Mouse (Mus musculus): ENCODE results near the gene Fcho1. TPM values are rescaled to one million over a fixed set of nuclear protein-coding genes. Genes with fewer than 3 reads are reported as not detected.
A peak's percentile ranks its signal among the peaks of the same experiment; 100 is the strongest.

Gene Fcho1
- polyA plus RNA-seq, 1 experiment from 2014 or later, result 93.0 TPM

DNA sequence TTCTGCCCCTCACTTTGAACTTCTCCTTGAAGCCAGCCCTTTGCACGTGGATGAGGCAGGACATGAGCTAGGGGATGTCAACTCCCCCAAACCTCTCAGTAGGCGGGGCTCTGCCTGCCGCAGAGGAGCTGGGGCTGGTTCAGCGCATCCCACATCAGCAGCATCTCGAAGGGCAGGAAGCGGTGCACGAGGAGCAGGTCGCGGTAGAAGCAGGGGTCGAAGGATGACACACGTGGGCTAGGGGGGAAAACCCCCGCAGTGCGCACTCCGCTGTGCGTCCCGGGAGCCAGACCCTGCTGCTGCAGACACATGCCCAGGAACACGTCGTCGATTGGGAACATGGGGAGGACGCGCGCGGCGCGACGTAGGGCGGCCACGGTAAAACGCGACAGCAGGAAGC lies 33.0 kb downstream of the Fcho1 start:
- Histone ChIP-seq H3K4me2 (peak overlapping the region; percentile 31), H3K9ac (no peak overlapping the region), H3K27ac (replicated peaks) (no peak overlapping the region), H3K36me3 (no peaks in the 10 kb centered on the region), H3K4me3 (no peak overlapping the region), H3K4me1 (replicated peaks) (peaks cover 18% of the 10 kb centered on the region), H3K9me3 (no peaks in the 10 kb centered on the region), H3K27me3 (peaks cover 92% of the 10 kb centered on the region)
- ATAC-seq (ENCODE audit: low FRiP score, low read depth), result no peak
- 4% methylated on average over 30 of the region's 30 CpGs for WGBS

DNA sequence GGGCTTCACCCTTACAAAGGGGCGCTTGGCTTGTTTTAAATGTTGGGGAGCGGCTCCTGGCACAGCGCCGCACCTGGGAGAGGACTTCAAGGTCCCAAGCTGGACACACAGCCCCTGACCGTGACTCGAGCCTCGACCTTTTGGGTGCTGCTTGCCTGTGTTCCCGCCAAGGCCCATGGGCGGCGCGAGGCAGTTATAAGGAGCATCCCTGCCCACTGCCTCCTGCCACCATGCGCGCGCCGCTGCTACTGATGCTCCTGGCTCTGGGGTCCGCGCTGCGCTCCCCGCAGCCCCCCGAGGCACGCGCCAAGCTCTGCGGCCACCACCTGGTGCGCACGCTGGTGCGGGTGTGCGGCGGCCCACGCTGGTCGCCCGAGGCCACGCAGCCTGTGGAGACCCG lies 36.5 kb downstream of the Fcho1 start, which contains the start of gene Insl3:
Gene Insl3, plus strand, starts transcription at position 187 of the 400 bp plus-strand sequence.
- no peak for ATAC-seq (ENCODE audit: low FRiP score, low read depth)
- no peaks in the 10 kb centered on the region for H3K36me3 ChIP-seq
- H3K4me3 ChIP-seq, result peak within 1 kb of the TSS; percentile 7; the same call in 1 of the 2 replicates
- peaks cover 34% of the 10 kb centered on the region for H3K4me1 ChIP-seq (replicated peaks)
- no peak within 1 kb of the TSS for H3K9ac ChIP-seq
- H3K9me3 ChIP-seq, result no peaks in the 10 kb centered on the region
- H3K4me2 ChIP-seq, result peak within 1 kb of the TSS; percentile 29
- H3K27me3 ChIP-seq, result peaks cover 98% of the 10 kb centered on the region
- WGBS, result 4% methylated on average over 33 of the region's 33 CpGs
- H3K27ac ChIP-seq (replicated peaks), result no peak within 1 kb of the TSS

DNA sequence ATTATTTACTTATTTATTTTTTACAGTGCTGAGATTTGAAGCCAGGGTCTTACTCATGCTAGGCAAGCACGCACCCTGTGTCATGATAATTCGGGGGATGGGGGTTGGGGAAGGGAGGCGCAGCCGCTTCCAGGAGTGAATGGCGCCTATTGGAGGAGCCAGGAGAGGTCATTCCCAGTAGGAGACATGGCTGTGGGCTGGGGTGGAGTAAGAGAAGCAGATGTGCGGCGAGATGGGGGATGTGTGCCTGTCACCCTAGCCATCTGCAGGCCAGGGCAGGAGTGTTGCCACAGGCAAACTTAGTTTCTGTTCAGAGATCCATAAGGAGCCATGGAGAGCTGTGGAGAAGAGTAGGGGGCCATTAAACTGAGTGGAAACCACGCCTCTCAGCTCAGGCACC lies 37.9 kb downstream of the Fcho1 start:
- H3K27me3 ChIP-seq, result peaks cover 98% of the 10 kb centered on the region
- WGBS, result 5% methylated on average over 8 of the region's 8 CpGs
- no peaks in the 10 kb centered on the region for H3K9me3 ChIP-seq
- ATAC-seq (ENCODE audit: low FRiP score, low read depth), result no peak
- no peak overlapping the region for H3K27ac ChIP-seq (replicated peaks)
- no peaks in the 10 kb centered on the region for H3K36me3 ChIP-seq
- no peak overlapping the region for H3K4me2 ChIP-seq
- no peak overlapping the region for H3K4me3 ChIP-seq
- H3K9ac ChIP-seq, result no peak overlapping the region
- peaks cover 21% of the 10 kb centered on the region for H3K4me1 ChIP-seq (replicated peaks)

DNA sequence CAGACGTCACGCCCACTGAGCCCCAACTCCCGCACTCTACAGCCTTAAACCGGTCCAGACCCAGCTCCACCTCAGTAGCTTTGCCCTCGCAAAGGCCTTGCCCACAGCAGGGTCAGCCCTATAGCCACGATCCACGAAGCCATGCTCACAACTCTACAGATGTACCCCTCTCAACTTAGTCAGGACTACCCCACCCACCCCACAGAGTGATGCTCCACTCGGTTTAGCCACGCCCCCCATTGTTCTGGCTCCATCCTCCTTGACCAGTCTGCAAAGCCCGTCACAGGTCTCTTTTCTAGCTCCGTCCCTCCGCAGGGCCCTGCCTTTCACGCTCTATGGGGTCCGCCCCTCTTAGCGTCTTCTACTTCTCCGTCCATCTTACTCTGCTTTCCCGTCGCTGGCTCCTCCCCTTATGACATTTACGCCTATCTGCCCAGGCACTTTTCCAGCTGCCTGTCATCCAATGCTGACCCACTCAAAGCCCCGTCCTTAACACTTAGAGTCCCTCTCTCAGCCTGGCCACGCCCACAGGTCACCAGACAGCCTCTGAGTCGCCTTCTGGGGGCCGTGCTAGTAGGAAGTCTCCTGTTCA lies 39.3 kb downstream of the Fcho1 start:
- Histone ChIP-seq H3K4me1 (replicated peaks) (peaks cover 21% of the 10 kb centered on the region), H3K36me3 (no peaks in the 10 kb centered on the region), H3K27me3 (peaks cover 98% of the 10 kb centered on the region), H3K4me3 (peak overlapping the region; percentile 43), H3K9ac (peak overlapping the region; percentile 36), H3K27ac (replicated peaks) (no peak overlapping the region; the same call in 1 of the 2 replicates), H3K9me3 (no peaks in the 10 kb centered on the region), H3K4me2 (peak overlapping the region; percentile 66)
- peak; percentile 71 for ATAC-seq (ENCODE audit: low FRiP score, low read depth)
- WGBS, result 3% methylated on average over 23 of the region's 23 CpGs

DNA sequence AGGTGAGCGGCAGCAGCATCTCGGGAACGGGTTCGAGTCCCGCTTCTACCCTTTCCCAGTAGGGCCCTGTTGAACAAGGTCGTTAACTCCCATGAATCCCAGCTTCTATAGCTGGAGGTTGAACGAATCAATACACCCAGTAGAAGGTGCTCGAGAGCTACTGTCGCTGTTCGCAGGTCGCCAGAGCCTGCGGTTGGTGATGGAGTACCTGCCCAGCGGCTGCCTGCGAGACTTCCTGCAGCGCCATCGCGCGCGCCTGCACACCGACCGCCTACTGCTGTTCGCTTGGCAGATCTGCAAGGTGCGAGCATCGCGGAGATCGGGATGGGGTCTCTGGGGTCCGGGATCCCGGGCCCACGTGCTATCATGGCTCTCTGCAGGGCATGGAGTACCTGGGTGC lies 39.9 kb downstream of the Fcho1 start:
- Histone ChIP-seq H3K4me1 (replicated peaks) (peaks cover 24% of the 10 kb centered on the region), H3K4me3 (peak overlapping the region; percentile 43), H3K27me3 (peaks cover 97% of the 10 kb centered on the region), H3K4me2 (peak overlapping the region; percentile 66), H3K36me3 (no peaks in the 10 kb centered on the region), H3K9ac (peak overlapping the region; percentile 36), H3K9me3 (no peaks in the 10 kb centered on the region), H3K27ac (replicated peaks) (no peak overlapping the region; the same call in 1 of the 2 replicates)
- ATAC-seq (ENCODE audit: low FRiP score, low read depth), result peak; percentile 49
- 6% methylated on average over 29 of the region's 29 CpGs for WGBS

DNA sequence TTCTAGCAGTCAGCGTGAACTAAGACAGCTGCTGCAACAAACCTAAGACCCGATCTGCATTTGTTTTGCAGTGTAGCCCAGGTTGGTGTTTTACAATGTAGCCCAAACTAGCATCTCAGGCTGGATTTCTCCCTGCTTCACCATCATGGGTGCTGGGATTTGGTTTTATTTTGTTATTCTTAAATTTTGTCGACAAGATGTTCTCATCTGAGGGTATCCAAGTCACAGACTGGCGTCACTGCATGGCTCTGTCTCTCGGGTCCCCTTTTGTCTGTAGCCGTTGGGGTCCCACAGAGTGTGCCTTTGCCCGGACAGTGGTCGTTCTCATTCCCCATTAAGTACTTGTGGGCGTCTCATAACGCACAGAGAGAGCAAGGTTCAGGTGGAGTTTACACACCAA lies 40.8 kb downstream of the Fcho1 start:
- Histone ChIP-seq H3K27ac (replicated peaks) (no peak overlapping the region), H3K4me3 (no peak overlapping the region), H3K4me2 (no peak overlapping the region), H3K4me1 (replicated peaks) (peaks cover 30% of the 10 kb centered on the region), H3K9me3 (no peaks in the 10 kb centered on the region), H3K9ac (no peak overlapping the region), H3K27me3 (peaks cover 97% of the 10 kb centered on the region), H3K36me3 (no peaks in the 10 kb centered on the region)
- WGBS, result 15% methylated on average over 10 of the region's 10 CpGs
- ATAC-seq (ENCODE audit: low FRiP score, low read depth), result no peak

DNA sequence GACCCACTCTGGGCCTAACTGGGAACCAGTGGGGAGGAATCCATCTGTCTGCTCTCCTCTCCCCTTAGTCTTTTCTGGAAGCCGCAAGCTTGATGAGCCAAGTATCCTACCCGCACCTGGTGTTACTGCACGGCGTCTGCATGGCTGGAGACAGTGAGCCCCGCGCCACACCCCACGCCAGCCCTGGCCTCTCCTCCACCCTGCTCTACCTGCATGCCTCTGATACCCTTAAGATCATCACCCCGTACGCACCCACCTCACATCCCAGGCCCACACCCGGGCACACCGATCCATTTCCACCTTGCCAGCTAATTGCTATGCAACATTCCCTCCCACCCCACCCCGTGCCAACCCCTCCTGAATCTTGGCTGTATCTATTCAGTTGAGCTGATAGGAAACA lies 42.7 kb downstream of the Fcho1 start:
- WGBS, result 54% methylated on average over 12 of the region's 12 CpGs
- no peak overlapping the region for H3K4me3 ChIP-seq
- peaks cover 32% of the 10 kb centered on the region for H3K4me1 ChIP-seq (replicated peaks)
- H3K9ac ChIP-seq, result no peak overlapping the region
- ATAC-seq (ENCODE audit: low FRiP score, low read depth), result no peak
- no peak overlapping the region for H3K4me2 ChIP-seq
- peaks cover 94% of the 10 kb centered on the region for H3K27me3 ChIP-seq
- no peaks in the 10 kb centered on the region for H3K36me3 ChIP-seq
- no peak overlapping the region for H3K27ac ChIP-seq (replicated peaks)
- no peaks in the 10 kb centered on the region for H3K9me3 ChIP-seq

DNA sequence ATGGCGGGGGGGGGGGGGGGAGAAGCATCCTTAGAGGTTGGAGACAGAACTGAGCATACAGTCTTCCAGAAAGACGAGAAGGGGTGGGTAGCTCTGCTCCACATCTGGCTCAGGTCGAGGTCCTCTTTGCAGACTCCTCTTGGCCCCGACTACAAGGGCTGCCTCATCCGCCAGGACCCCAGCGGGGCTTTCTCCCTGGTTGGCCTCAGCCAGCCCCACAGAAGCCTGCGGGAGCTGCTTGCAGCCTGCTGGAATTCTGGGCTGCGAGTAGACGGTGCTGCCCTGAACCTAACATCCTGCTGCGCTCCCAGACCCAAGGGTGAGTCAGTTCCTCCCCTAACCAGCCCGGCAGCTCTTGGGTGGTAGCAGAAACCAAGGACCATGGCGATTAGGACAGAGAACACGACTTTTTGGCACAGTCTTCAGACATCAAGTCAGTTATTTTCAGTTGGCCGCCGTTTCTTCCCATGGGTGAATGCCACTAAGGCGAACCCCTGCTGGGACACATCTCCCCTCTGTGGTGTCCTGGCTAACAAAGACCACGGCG lies 44.1 kb downstream of the Fcho1 start:
- H3K36me3 ChIP-seq, result no peaks in the 10 kb centered on the region
- no peak overlapping the region for H3K4me2 ChIP-seq
- H3K9me3 ChIP-seq, result no peaks in the 10 kb centered on the region
- no peak overlapping the region for H3K9ac ChIP-seq
- WGBS, result 5% methylated on average over 18 of the region's 18 CpGs
- H3K4me1 ChIP-seq (replicated peaks), result peaks cover 25% of the 10 kb centered on the region
- H3K27ac ChIP-seq (replicated peaks), result no peak overlapping the region
- peaks cover 91% of the 10 kb centered on the region for H3K27me3 ChIP-seq
- no peak for ATAC-seq (ENCODE audit: low FRiP score, low read depth)
- H3K4me3 ChIP-seq, result no peak overlapping the region

DNA sequence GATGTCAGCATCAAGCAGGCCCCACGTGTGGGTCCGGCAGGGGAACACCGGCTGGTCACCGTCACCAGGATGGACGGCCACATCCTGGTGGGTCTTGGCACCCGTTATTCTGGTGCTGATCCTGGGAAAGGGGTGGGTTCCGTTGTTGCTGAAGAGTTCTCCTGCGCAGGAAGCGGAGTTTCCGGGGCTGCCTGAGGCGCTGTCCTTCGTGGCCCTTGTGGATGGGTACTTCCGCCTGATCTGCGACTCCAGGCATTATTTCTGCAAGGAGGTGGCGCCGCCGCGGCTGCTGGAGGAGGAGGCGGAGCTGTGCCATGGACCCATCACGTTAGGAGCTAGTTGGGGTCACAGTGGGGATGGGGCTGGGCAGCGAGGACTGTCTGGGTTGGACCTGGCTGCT lies 45.0 kb downstream of the Fcho1 start:
- Histone ChIP-seq H3K36me3 (no peaks in the 10 kb centered on the region), H3K9me3 (no peaks in the 10 kb centered on the region), H3K27me3 (peaks cover 83% of the 10 kb centered on the region), H3K4me2 (peak overlapping the region; percentile 6; the same call in 1 of the 2 replicates), H3K9ac (no peak overlapping the region), H3K4me1 (replicated peaks) (peaks cover 25% of the 10 kb centered on the region), H3K27ac (replicated peaks) (no peak overlapping the region), H3K4me3 (0 out of 2 replicates have a peak overlapping the region, but pooled peaks have one; percentile 35)
- no peak for ATAC-seq (ENCODE audit: low FRiP score, low read depth)
- 7% methylated on average over 21 of the region's 21 CpGs for WGBS

DNA sequence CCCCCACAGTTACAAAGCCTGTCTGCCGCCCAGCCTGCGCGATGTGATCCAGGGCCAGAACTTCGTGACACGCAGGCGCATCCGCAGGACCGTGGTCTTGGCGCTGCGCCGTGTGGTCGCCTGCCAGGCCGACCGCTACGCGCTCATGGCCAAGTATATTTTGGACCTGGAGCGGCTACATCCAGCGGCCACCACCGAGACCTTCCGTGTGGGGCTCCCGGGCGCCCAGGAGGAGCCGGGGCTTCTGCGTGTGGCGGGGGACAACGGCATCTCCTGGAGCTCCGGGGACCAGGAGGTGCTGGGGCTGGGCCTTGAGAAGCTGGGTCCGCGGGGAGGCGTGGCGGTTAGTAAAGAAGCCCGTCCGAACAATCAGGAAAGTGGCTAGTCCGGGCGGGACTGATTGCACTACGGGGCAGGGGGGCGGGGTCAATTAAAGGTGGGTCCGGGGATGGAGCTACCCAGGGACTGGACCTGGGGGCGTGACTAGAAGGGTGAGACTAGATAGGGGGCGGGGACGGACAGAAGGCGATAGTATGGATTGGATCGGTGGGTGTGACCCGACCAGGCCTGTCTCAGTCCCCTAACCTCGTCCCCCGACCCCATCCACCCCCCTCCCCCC lies 45.9 kb downstream of the Fcho1 start:
- Histone ChIP-seq H3K36me3 (no peaks in the 10 kb centered on the region), H3K9ac (peak overlapping the region; percentile 32), H3K4me1 (replicated peaks) (peaks cover 27% of the 10 kb centered on the region), H3K27me3 (peaks cover 75% of the 10 kb centered on the region), H3K9me3 (no peaks in the 10 kb centered on the region), H3K4me2 (peak overlapping the region; percentile 55), H3K4me3 (peak overlapping the region; percentile 35), H3K27ac (replicated peaks) (no peak overlapping the region)
- ATAC-seq (ENCODE audit: low FRiP score, low read depth), result no peak
- WGBS, result 1% methylated on average over 44 of the region's 46 CpGs

DNA sequence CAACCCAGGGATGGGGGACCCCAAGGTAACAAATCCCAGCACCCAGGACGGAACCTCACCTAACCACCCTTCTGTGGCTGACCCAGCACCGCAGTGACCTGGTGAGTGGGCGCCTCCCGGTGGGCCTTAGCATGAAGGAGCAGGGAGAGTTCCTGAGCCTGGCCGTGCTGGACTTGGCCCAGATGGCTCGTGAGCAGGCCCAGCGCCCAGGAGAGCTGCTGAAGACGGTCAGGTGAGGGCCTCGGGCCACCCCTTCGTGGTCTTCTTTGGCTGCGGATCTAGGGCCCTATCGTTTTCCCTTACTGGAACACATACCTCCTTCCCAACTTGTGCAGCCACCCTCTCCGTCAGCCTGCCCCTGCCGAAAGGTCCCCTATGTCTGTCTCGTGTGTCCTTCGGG lies 46.4 kb downstream of the Fcho1 start:
- ATAC-seq (ENCODE audit: low FRiP score, low read depth), result no peak
- WGBS, result 17% methylated on average over 16 of the region's 16 CpGs
- Histone ChIP-seq H3K4me3 (peak overlapping the region; percentile 35), H3K36me3 (no peaks in the 10 kb centered on the region), H3K9ac (peak overlapping the region; percentile 32), H3K4me1 (replicated peaks) (peaks cover 27% of the 10 kb centered on the region), H3K27me3 (peaks cover 70% of the 10 kb centered on the region), H3K4me2 (peak overlapping the region; percentile 55), H3K27ac (replicated peaks) (no peak overlapping the region), H3K9me3 (no peaks in the 10 kb centered on the region)

DNA sequence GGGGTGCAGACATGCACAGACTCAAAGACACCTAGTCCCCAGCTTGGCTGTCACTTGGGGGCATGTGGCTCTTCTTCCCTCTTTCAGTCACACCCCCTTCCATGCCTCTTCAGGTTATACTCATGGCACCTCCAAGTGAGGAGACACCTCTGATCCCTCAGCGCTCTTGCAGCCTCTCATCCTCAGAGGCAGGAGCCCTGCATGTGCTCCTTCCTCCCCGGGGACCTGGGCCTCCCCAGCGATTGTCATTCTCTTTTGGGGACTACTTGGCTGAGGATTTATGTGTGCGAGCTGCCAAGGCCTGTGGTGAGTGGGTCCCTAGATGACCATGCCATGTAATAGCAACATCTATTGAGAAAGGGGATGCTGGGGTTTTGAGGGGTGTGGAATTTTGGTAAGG lies 47.3 kb downstream of the Fcho1 start:
- 58% methylated on average over 4 of the region's 4 CpGs for WGBS
- Histone ChIP-seq H3K36me3 (no peaks in the 10 kb centered on the region), H3K4me1 (replicated peaks) (peaks cover 27% of the 10 kb centered on the region), H3K4me3 (no peak overlapping the region), H3K9me3 (no peaks in the 10 kb centered on the region), H3K27me3 (peaks cover 61% of the 10 kb centered on the region), H3K4me2 (no peak overlapping the region), H3K9ac (no peak overlapping the region), H3K27ac (replicated peaks) (no peak overlapping the region)
- ATAC-seq (ENCODE audit: low FRiP score, low read depth), result no peak
